Mouse (Mus musculus) midbrain, embryonic 13.5 days (tissue): ENCODE measurements around the gene Mapk11. TPM values are rescaled to one million over a fixed set of nuclear protein-coding genes. Genes with fewer than 3 reads are reported as not detected.
A peak's percentile ranks its signal among the peaks of the same experiment; 100 is the strongest.

Experiments used
- ATAC-seq: fragments of 200-750 bp; cut with Nextera tagmentation; 2 replicates; pipeline ENCODE4 v1.8.0; 2017; ENCODE audit warnings: mild to moderate bottlenecking, moderate TSS enrichment, moderate library complexity
- H3K27ac ChIP-seq: fragments of 300-500 bp; sonication (generic); 2 replicates; pipeline ENCODE4 v1.5.1; 2015; ENCODE audit warnings: inconsistent platforms, mild to moderate bottlenecking, moderate library complexity
- H3K27me3 ChIP-seq: fragments of 300-500 bp; sonication (generic); 2 replicates; pipeline ENCODE4 v1.6.1; 2015; ENCODE audit warnings: mild to moderate bottlenecking, inconsistent platforms
- H3K36me3 ChIP-seq: fragments of 300-500 bp; sonication (generic); 2 replicates; pipeline ENCODE4 v1.6.1; 2015; ENCODE audit warnings: mild to moderate bottlenecking, inconsistent platforms
- H3K4me1 ChIP-seq: fragments of 300-500 bp; sonication (generic); replicated peaks from 2 replicates; pipeline ENCODE4 v1.6.1; 2015; ENCODE audit warnings: inconsistent platforms
- H3K4me2 ChIP-seq: fragments of 300-500 bp; sonication (generic); replicated peaks from 2 replicates; pipeline ENCODE4 v1.6.1; 2015; ENCODE audit warnings: moderate library complexity, mild to moderate bottlenecking, inconsistent platforms
- H3K4me3 ChIP-seq: fragments of 300-500 bp; sonication (generic); replicated peaks from 2 replicates; pipeline ENCODE4 v1.5.1; 2015; ENCODE audit warnings: mild to moderate bottlenecking, inconsistent platforms
- H3K9ac ChIP-seq: fragments of 300-500 bp; sonication (generic); replicated peaks from 2 replicates; pipeline ENCODE4 v1.6.1; 2015; ENCODE audit warnings: mild to moderate bottlenecking, inconsistent platforms
- H3K9me3 ChIP-seq: fragments of 300-500 bp; sonication (generic); 2 replicates; pipeline ENCODE4 v1.6.1; 2016; ENCODE audit warnings: mild to moderate bottlenecking, inconsistent platforms
- WGBS: fragments of 180-500 bp; shearing (Covaris S2); methylation state at CpG from one replicate; pipeline ENCODE4 v1.1.7; 2015; 5-methylcytosine and 5-hydroxymethylcytosine counted together
- polyA plus RNA-seq: library from polyadenylated mRNA; unstranded; fragments of >200 nt; fragmentation: Nextera tagmentation; extraction: Ambion mirVana; gene quantifications from 2 replicates; pipeline ENCODE4 v1.2.1, GENCODE M21; 2015

Gene Mapk11
- polyA plus RNA-seq, 1 experiment from 2014 or later, result 39.8 TPM

- H3K4me2 ChIP-seq, result peak overlapping the region; percentile 82
- H3K27ac ChIP-seq, result peak overlapping the region; percentile 96
- WGBS, result under 1% methylated on average over 26 of the region's 26 CpGs
- no peak; the same call in 1 of the 2 replicates for ATAC-seq
- peaks cover 85% of the 10 kb centered on the region for H3K4me1 ChIP-seq
- H3K36me3 ChIP-seq, result peaks cover 8% of the 10 kb centered on the region
- peak overlapping the region; percentile 87 for H3K4me3 ChIP-seq
- H3K9me3 ChIP-seq, result no peaks in the 10 kb centered on the region
- H3K27me3 ChIP-seq, result no peaks in the 10 kb centered on the region
- H3K9ac ChIP-seq, result peak overlapping the region; percentile 98
Observed at GRCm38 (mm10) chr15:89180081-89180541, 30.7 kb upstream of the Mapk11 start.

DNA sequence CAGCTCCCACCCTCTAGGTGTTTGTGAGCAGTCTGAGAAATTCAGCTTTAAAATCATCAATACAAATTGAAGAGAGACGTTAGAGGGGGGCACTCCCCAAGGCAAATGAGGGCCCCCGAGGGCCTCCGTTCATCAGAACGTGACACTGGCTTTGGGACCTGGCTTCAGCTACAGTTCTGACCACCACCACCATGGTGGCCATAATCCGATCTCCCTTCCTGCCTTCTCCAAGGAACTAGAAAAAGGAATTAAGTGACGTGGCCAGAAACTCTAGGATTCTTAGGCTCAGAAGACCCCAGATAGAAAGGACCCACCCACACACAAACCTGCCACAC lies 30.2 kb upstream of the Mapk11 start:
- no peaks in the 10 kb centered on the region for H3K9me3 ChIP-seq
- H3K4me1 ChIP-seq, result peaks cover 86% of the 10 kb centered on the region
- H3K36me3 ChIP-seq, result peaks cover 3% of the 10 kb centered on the region
- H3K27ac ChIP-seq, result peak overlapping the region; percentile 96
- ATAC-seq, result no peak
- H3K9ac ChIP-seq, result peak overlapping the region; percentile 98
- H3K27me3 ChIP-seq, result no peaks in the 10 kb centered on the region
- H3K4me3 ChIP-seq, result peak overlapping the region; percentile 87
- 2% methylated on average over 6 of the region's 6 CpGs for WGBS
- peak overlapping the region; percentile 82 for H3K4me2 ChIP-seq

- Histone ChIP-seq H3K9ac (peak overlapping the region; percentile 98), H3K4me3 (peak overlapping the region; percentile 87), H3K9me3 (no peaks in the 10 kb centered on the region), H3K27me3 (no peaks in the 10 kb centered on the region), H3K4me1 (peaks cover 86% of the 10 kb centered on the region), H3K4me2 (peak overlapping the region; percentile 82), H3K27ac (peak overlapping the region; percentile 96), H3K36me3 (no peaks in the 10 kb centered on the region)
- 2% methylated on average over 16 of the region's 16 CpGs for WGBS
- no peak for ATAC-seq
Observed at GRCm38 (mm10) chr15:89178954-89179629, 29.7 kb upstream of the Mapk11 start.

DNA sequence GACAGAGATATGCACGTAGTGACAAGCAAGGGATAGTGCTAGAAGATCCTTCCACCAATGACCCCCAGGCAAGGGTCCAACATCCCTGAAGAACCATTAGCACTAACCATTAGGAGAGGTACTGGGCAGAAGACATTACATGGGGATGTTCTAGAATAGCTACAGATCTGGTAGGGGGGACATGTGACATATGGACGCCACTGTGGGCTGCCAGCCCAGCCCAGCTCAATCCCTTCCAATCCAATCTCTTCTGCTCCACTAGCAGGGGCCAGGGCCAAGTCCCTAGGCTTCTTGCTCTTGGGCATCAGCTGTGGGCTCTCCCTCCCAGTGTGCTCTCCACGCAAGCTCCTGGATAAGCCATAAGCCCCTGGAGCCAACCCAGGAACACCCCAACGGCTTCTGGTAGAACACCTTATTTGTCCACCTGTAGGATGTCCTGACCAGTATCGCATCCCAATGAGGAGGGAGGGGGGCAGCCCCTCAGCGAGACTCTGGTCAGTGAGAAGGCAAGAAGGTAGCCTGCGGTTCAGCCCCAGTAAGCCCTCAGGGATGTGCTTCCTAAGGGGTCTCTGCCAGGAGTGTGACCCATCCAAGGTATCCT lies 28.9 kb upstream of the Mapk11 start:
- 61% methylated on average over 7 of the region's 7 CpGs for WGBS
- Histone ChIP-seq H3K4me2 (peak overlapping the region; percentile 82), H3K4me3 (peak overlapping the region; percentile 87), H3K4me1 (peaks cover 91% of the 10 kb centered on the region), H3K9ac (peak overlapping the region; percentile 98), H3K9me3 (no peaks in the 10 kb centered on the region), H3K36me3 (no peaks in the 10 kb centered on the region), H3K27me3 (no peaks in the 10 kb centered on the region), H3K27ac (peak overlapping the region; percentile 96; the same call in 1 of the 2 replicates)
- ATAC-seq, result no peak

DNA sequence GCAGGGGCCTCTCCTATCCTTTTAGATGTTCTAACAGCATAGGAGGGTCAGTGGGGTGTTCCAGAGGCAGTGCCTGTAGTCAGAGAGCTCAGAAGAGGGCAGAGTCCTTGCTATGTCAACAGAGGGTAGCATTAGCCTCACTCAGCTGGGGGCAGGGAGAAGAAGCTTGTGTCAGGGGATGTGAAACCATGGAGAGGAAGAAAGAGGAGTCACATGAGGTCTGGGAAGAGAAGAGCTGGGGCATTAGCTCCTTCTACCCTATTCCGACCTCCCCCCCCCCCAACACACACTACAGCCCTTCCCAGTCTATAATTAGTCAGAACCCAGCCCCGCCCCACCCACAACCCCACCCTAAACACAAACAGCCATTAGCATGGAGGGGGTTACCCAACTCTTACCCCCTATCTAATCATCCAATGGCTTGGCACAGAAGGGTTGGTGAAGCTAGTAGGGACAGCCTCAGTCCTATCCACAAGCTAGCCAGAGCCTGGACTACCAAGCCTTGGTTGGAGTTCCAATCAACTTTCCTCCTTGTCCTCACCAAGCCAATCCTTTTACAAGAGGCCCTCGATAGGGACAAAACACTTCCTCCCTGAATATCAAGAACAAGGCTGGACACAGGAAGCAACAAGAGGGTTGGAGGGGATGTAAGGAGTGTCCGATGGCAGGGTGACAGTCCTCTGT lies 28.3 kb upstream of the Mapk11 start:
- ATAC-seq, result no peak
- Histone ChIP-seq H3K27me3 (no peaks in the 10 kb centered on the region), H3K4me2 (peak overlapping the region; percentile 82)

DNA sequence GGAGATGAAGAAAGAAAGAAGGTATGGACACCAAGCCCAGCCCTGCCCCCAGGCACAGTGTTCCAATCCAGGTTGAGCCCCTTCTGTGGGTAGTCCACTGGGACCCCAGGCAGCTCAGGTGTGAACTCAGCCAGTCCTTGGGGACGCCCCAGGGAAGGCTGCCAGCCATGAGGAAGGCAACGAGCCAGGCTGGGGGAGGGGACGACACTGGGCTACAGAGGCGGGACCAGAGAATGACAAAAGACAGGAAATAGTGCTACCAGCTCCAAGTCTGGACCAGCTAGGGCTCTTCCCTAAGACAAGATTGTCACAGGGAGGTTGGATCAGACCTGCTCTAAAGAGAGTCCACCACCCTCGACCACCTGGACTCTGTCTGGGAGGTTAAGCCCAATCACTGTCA lies 27.7 kb upstream of the Mapk11 start:
- Histone ChIP-seq H3K9me3 (no peaks in the 10 kb centered on the region), H3K4me3 (0 out of 2 replicates have a peak overlapping the region, but pooled peaks have one; percentile 6), H3K4me1 (peaks cover 92% of the 10 kb centered on the region), H3K27ac (peak overlapping the region; percentile 62), H3K4me2 (peak overlapping the region; percentile 82), H3K27me3 (no peaks in the 10 kb centered on the region), H3K36me3 (no peaks in the 10 kb centered on the region), H3K9ac (peak overlapping the region; percentile 49; the same call in 1 of the 2 replicates)
- ATAC-seq, result no peak
- WGBS, result 16% methylated on average over 5 of the region's 5 CpGs

More for the DNA sequence above, 28.3 kb upstream of the Mapk11 start:
- peaks cover 92% of the 10 kb centered on the region for H3K4me1 ChIP-seq
- WGBS, result 82% methylated on average over 4 of the region's 4 CpGs
- peak overlapping the region; percentile 49; the same call in 1 of the 2 replicates for H3K9ac ChIP-seq
- H3K27ac ChIP-seq, result peak overlapping the region; percentile 62
- no peaks in the 10 kb centered on the region for H3K9me3 ChIP-seq
- H3K4me3 ChIP-seq, result peak overlapping the region; percentile 87; the same call in 1 of the 2 replicates
- no peaks in the 10 kb centered on the region for H3K36me3 ChIP-seq

DNA sequence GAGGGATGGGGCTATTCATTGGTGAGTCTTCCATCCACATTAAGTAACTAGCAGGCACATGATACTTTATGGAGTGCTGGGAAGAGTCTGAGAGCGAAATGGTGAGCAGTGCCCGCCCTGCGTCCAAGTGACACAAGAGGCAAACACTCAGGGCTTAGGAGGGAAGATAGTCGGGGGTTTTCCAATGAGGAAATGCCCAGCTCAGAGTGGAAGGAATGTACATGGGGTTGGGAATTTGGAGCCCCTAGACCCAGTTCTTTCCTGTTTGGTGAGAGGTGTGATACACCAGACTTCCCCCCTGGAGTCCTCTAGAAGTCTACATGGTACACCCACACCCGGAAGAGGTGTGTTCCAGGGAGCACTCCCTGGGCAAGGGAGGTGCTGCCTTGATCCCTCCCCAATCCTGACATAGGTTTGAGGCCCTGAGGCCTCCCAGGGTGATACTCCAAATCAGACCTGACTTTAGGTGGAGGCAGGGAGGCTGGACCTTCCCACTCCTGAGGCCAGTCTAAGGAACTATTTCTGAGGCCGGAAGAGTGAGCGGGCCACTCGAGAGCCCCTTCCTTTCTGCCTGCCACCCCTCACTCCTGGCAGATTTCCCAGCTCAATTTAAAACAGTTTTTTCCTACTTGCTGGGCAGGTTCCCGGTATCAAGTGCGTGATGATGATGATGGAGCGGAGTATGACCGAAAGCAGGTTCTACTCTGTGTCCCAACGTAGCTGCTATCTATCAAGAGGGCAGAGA lies 26.2 kb upstream of the Mapk11 start:
- H3K27ac ChIP-seq, result no peak overlapping the region
- H3K4me3 ChIP-seq, result no peak overlapping the region

GRCm38 (mm10) chr15:89174889-89175339 lies 25.5 kb upstream of the Mapk11 start:
- Histone ChIP-seq H3K9me3 (no peaks in the 10 kb centered on the region), H3K9ac (0 out of 2 replicates have a peak overlapping the region, but pooled peaks have one; percentile 36), H3K36me3 (peaks cover 7% of the 10 kb centered on the region), H3K27me3 (no peaks in the 10 kb centered on the region), H3K4me1 (peaks cover 96% of the 10 kb centered on the region), H3K4me2 (peak overlapping the region; percentile 98; the same call in 1 of the 2 replicates), H3K4me3 (no peak overlapping the region), H3K27ac (0 out of 2 replicates have a peak overlapping the region, but pooled peaks have one; percentile 25)
- ATAC-seq, result no peak
- 64% methylated on average over 11 of the region's 11 CpGs for WGBS

More for the DNA sequence above, 26.2 kb upstream of the Mapk11 start:
- H3K4me1 ChIP-seq, result peaks cover 91% of the 10 kb centered on the region
- no peaks in the 10 kb centered on the region for H3K27me3 ChIP-seq
- ATAC-seq, result no peak
- WGBS, result 75% methylated on average over 13 of the region's 13 CpGs
- 0 out of 2 replicates have a peak overlapping the region, but pooled peaks have one; percentile 36 for H3K9ac ChIP-seq
- 0 out of 2 replicates have a peak, but pooled peaks cover under 1% of the 10 kb centered on the region for H3K36me3 ChIP-seq
- H3K4me2 ChIP-seq, result 0 out of 2 replicates have a peak overlapping the region, but pooled peaks have one; percentile 98
- no peaks in the 10 kb centered on the region for H3K9me3 ChIP-seq

DNA sequence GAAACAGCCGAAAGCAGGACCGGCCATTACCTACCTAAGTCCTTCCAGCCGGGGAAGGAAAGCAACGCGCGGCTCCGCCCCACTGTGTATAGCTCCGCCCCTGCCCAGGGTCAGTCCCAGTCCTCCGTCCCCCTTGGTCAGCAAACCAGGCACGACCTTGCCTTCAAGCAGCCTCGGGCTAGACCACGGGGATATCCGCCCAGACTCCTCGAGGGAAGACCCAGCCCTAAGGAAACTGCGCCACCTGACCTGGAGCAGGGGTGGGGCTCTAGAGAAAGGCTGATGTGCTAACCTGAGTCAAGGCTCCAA lies 24.4 kb upstream of the Mapk11 start:
- WGBS, result 1% methylated on average over 15 of the region's 15 CpGs
- ATAC-seq, result peak; percentile 28
- Histone ChIP-seq H3K4me2 (peak overlapping the region; percentile 98), H3K36me3 (peaks cover 17% of the 10 kb centered on the region), H3K9me3 (no peaks in the 10 kb centered on the region), H3K27me3 (no peaks in the 10 kb centered on the region), H3K4me1 (peaks cover 96% of the 10 kb centered on the region), H3K4me3 (peak overlapping the region; percentile 58), H3K27ac (peak overlapping the region; percentile 85; the same call in 1 of the 2 replicates), H3K9ac (peak overlapping the region; percentile 82)

DNA sequence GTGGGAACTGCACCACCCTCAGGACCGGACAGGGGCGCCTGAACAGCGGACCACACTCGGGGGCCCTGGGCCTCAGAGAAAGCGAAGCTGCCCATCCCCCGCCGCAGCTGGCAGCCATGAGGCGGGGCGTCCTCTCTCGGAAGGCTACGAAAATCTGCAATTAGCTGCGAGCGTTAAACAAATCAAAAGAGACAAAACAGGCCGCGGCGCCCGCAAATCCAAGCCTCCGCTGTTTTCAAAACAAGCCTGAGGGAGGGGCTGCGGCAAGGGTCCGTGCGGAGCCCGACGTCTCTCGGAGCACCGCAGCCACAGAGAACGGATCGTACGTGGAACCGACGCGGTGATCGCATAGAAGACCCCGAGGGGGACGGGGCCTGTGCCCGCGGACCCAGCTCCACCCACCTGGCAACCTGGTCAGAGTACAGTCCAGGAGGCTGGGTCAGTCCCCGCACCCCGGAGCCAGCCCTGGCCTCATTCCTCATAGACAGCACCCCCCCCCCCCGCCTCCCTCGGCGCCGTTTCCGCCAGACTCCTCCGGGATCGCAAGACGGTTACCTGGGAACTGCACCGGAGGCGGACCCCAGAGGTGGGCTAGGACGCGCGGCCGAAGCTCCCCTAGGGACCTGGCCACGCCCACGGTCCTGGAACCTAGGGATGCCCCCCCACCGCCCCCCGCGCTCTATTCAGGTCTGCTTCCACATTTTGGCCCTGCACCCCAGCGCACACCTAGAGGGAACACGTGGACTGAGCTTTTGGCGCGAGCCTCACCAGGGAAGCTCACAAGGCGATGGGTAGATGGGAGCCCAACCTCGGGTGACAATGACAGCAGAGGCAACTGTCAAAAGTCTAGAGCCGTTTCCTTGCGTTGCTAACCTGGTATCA lies 23.8 kb upstream of the Mapk11 start:
- Histone ChIP-seq H3K9me3 (no peaks in the 10 kb centered on the region), H3K27me3 (no peaks in the 10 kb centered on the region), H3K4me2 (peak overlapping the region; percentile 98), H3K36me3 (peaks cover 23% of the 10 kb centered on the region), H3K4me1 (peaks cover 92% of the 10 kb centered on the region), H3K27ac (peak overlapping the region; percentile 85), H3K9ac (peak overlapping the region; percentile 82), H3K4me3 (peak overlapping the region; percentile 58)
- peak; percentile 63 for ATAC-seq
- WGBS, result under 1% methylated on average over 62 of the region's 65 CpGs
